Mouse (Mus musculus) C2C12 (cell line): ENCODE data around the gene Mns1.

Source experiments
- CTCF ChIP-seq: IDR thresholded peaks from one replicate; pipeline ENCODE4 v1.5.1; 2011; ENCODE audit not compliant: control insufficient read depth, insufficient read depth, insufficient read length
- FOSL1 ChIP-seq: IDR thresholded peaks from one replicate; pipeline ENCODE4 v1.8.0; 2011; ENCODE audit warnings: mild to moderate bottlenecking, low read length; ENCODE audit not compliant: poor library complexity, insufficient read depth, severe bottlenecking
- MAX ChIP-seq: IDR thresholded peaks from one replicate; pipeline ENCODE4 v1.6.1; 2011; ENCODE audit warnings: mild to moderate bottlenecking, control low read depth
- MYOD1 ChIP-seq: IDR thresholded peaks from one replicate; pipeline ENCODE4 v1.6.1; 2011; ENCODE audit warnings: low read depth; ENCODE audit not compliant: control insufficient read depth, insufficient read length
- USF1 ChIP-seq: IDR thresholded peaks from one replicate; pipeline ENCODE4 v1.6.1; 2011; ENCODE audit warnings: low read depth, mild to moderate bottlenecking, control low read depth, moderate library complexity

- TF ChIP-seq USF1 (no peak), CTCF (peak; percentile 18), MAX (no peak), FOSL1 (no peak), MYOD1 (no peak)
Observed at GRCm38 (mm10) chr9:72411746-72412145, 26.1 kb upstream of the Mns1 start.
